Mouse (Mus musculus) stomach, embryonic 15.5 days (tissue): Measurements from ENCODE around the gene Cntln. TPM values are rescaled to one million over a fixed set of nuclear protein-coding genes. Genes with fewer than 3 reads are reported as not detected.

Experiments used
- ATAC-seq: fragments of 200-750 bp; cut with Nextera tagmentation; 2 replicates; pipeline ENCODE4 v1.8.0; 2017; ENCODE audit warnings: low read depth, moderate number of reproducible peaks, moderate TSS enrichment; ENCODE audit not compliant: insufficient read depth, low FRiP score
- H3K27ac ChIP-seq: fragments of 300-500 bp; sonication (generic); 2 replicates; pipeline ENCODE4 v1.5.1; 2015; ENCODE audit warnings: mild to moderate bottlenecking, inconsistent platforms
- H3K27me3 ChIP-seq: fragments of 300-500 bp; sonication (generic); replicated peaks from 2 replicates; pipeline ENCODE4 v1.6.1; 2015; ENCODE audit warnings: inconsistent platforms
- H3K36me3 ChIP-seq: fragments of 300-500 bp; sonication (generic); 2 replicates; pipeline ENCODE4 v1.6.1; 2015; ENCODE audit warnings: inconsistent platforms
- H3K4me1 ChIP-seq: fragments of 300-500 bp; sonication (generic); 2 replicates; pipeline ENCODE4 v1.6.1; 2015; ENCODE audit warnings: inconsistent platforms
- H3K4me2 ChIP-seq: fragments of 300-500 bp; sonication (generic); 2 replicates; pipeline ENCODE4 v1.6.1; 2015; ENCODE audit warnings: mild to moderate bottlenecking, inconsistent platforms
- H3K4me3 ChIP-seq: fragments of 300-500 bp; sonication (generic); replicated peaks from 2 replicates; pipeline ENCODE4 v1.5.1; 2015; ENCODE audit warnings: inconsistent platforms
- H3K9ac ChIP-seq: fragments of 300-500 bp; sonication (generic); 2 replicates; pipeline ENCODE4 v1.6.1; 2015; ENCODE audit warnings: inconsistent platforms
- H3K9me3 ChIP-seq: fragments of 300-500 bp; sonication (generic); 2 replicates; pipeline ENCODE4 v1.6.1; 2016; ENCODE audit warnings: inconsistent platforms
- WGBS: fragments of 180-500 bp; shearing (Covaris S2); methylation state at CpG from one replicate; pipeline ENCODE4 v1.1.7; 2015; 5-methylcytosine and 5-hydroxymethylcytosine counted together
- polyA plus RNA-seq: library from polyadenylated mRNA; unstranded; fragments of >200 nt; fragmentation: Nextera tagmentation; extraction: Ambion mirVana; gene quantifications from 2 replicates; pipeline ENCODE4 v1.2.1, GENCODE M21; 2015

Cntln gene
- 11.2 and 12.5 TPM in 2 replicates for polyA plus RNA-seq

GRCm38 (mm10) chr4:84884111-84884538 lies at the start of gene Cntln:
Gene Cntln, plus strand, starts transcription at chr4:84884309.
- H3K9ac ChIP-seq = peak within 1 kb of the TSS; percentile 90
- ATAC-seq = peak; percentile 89
- H3K4me3 ChIP-seq = peak within 1 kb of the TSS; percentile 80
- peak within 1 kb of the TSS; percentile 92 for H3K27ac ChIP-seq
- no peaks in the 10 kb centered on the region for H3K36me3 ChIP-seq
- WGBS = under 1% methylated on average over 50 of the region's 50 CpGs
- peak within 1 kb of the TSS; percentile 78 for H3K4me2 ChIP-seq
- H3K9me3 ChIP-seq = no peaks in the 10 kb centered on the region
- no peaks in the 10 kb centered on the region for H3K27me3 ChIP-seq
- H3K4me1 ChIP-seq = no peaks in the 10 kb centered on the region

- WGBS = 44% methylated on average over 5 of the region's 5 CpGs
These were observed 47.1 kb upstream of the Cntln start for GRCm38 (mm10) chr4:84836979-84837378.

GRCm38 (mm10) chr4:84838545-84838944 lies 45.6 kb upstream of the Cntln start:
- no peaks in the 10 kb centered on the region for H3K27me3 ChIP-seq
- no peak overlapping the region for H3K27ac ChIP-seq
- H3K9me3 ChIP-seq = no peaks in the 10 kb centered on the region
- no peak overlapping the region for H3K4me3 ChIP-seq
- H3K9ac ChIP-seq = no peak overlapping the region
- H3K4me1 ChIP-seq = no peaks in the 10 kb centered on the region
- no peak for ATAC-seq
- no peak overlapping the region for H3K4me2 ChIP-seq
- 81% methylated on average over 3 of the region's 3 CpGs for WGBS
- H3K36me3 ChIP-seq = no peaks in the 10 kb centered on the region

More at GRCm38 (mm10) chr4:84836979-84837378, 47.1 kb upstream of the Cntln start:
- no peak for ATAC-seq
- Histone ChIP-seq H3K9me3 (no peaks in the 10 kb centered on the region), H3K4me3 (no peak overlapping the region), H3K27ac (no peak overlapping the region), H3K27me3 (no peaks in the 10 kb centered on the region), H3K9ac (no peak overlapping the region), H3K36me3 (no peaks in the 10 kb centered on the region), H3K4me1 (no peaks in the 10 kb centered on the region), H3K4me2 (no peak overlapping the region)

DNA sequence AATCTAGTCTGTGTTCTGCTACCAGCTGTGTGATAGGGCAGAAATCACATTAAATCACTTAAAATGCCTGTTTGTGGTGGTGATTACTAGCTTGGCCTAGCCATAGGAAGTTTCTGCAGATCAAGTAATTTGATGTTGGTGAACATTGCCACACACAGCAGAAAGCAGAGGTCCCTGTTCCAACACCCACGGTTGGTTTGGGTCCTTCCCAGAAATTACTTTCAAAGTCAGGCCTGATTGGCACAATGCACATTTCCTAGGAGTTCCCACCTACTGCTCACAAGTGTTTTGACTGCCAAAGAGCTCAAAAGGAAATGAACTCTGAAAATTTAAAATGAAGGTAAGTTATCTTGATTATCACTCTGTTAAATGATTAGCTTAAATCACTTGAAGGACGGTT lies 44.6 kb upstream of the Cntln start:
- WGBS = 82% methylated on average over 2 of the region's 2 CpGs

GRCm38 (mm10) chr4:84857588-84857987 lies 26.5 kb upstream of the Cntln start:
- H3K27ac ChIP-seq = no peak overlapping the region
- H3K27me3 ChIP-seq = no peaks in the 10 kb centered on the region
- H3K4me3 ChIP-seq = no peak overlapping the region
- no peak overlapping the region for H3K9ac ChIP-seq
- 86% methylated on average over 2 of the region's 2 CpGs for WGBS
- H3K4me1 ChIP-seq = no peaks in the 10 kb centered on the region
- H3K9me3 ChIP-seq = no peaks in the 10 kb centered on the region
- H3K36me3 ChIP-seq = no peaks in the 10 kb centered on the region
- ATAC-seq = no peak
- H3K4me2 ChIP-seq = no peak overlapping the region

More for the DNA sequence above, 44.6 kb upstream of the Cntln start:
- no peaks in the 10 kb centered on the region for H3K4me1 ChIP-seq
- H3K9me3 ChIP-seq = no peaks in the 10 kb centered on the region
- no peaks in the 10 kb centered on the region for H3K36me3 ChIP-seq
- no peak overlapping the region for H3K4me2 ChIP-seq
- ATAC-seq = no peak
- H3K4me3 ChIP-seq = no peak overlapping the region
- H3K27ac ChIP-seq = no peak overlapping the region
- no peaks in the 10 kb centered on the region for H3K27me3 ChIP-seq
- no peak overlapping the region for H3K9ac ChIP-seq

- no peak overlapping the region for H3K4me2 ChIP-seq
- ATAC-seq = no peak
- WGBS = 15% methylated on average over 3 of the region's 3 CpGs
These were observed 7.8 kb upstream of the Cntln start for GRCm38 (mm10) chr4:84876347-84876746.

GRCm38 (mm10) chr4:84883646-84884045 lies 463 bp upstream of the Cntln start:
- H3K27me3 ChIP-seq = no peaks in the 10 kb centered on the region
- H3K4me1 ChIP-seq = no peaks in the 10 kb centered on the region
- H3K27ac ChIP-seq = peak overlapping the region; percentile 92
- no peaks in the 10 kb centered on the region for H3K36me3 ChIP-seq
- H3K9me3 ChIP-seq = no peaks in the 10 kb centered on the region
- peak overlapping the region; percentile 80 for H3K4me3 ChIP-seq
- no peak for ATAC-seq
- H3K9ac ChIP-seq = no peak overlapping the region
- H3K4me2 ChIP-seq = peak overlapping the region; percentile 78
- 66% methylated on average over 12 of the region's 12 CpGs for WGBS

More at GRCm38 (mm10) chr4:84876347-84876746, 7.8 kb upstream of the Cntln start:
- no peaks in the 10 kb centered on the region for H3K9me3 ChIP-seq
- no peak overlapping the region for H3K9ac ChIP-seq
- no peak overlapping the region for H3K27ac ChIP-seq
- no peaks in the 10 kb centered on the region for H3K27me3 ChIP-seq
- H3K36me3 ChIP-seq = no peaks in the 10 kb centered on the region
- no peaks in the 10 kb centered on the region for H3K4me1 ChIP-seq
- H3K4me3 ChIP-seq = no peak overlapping the region

DNA sequence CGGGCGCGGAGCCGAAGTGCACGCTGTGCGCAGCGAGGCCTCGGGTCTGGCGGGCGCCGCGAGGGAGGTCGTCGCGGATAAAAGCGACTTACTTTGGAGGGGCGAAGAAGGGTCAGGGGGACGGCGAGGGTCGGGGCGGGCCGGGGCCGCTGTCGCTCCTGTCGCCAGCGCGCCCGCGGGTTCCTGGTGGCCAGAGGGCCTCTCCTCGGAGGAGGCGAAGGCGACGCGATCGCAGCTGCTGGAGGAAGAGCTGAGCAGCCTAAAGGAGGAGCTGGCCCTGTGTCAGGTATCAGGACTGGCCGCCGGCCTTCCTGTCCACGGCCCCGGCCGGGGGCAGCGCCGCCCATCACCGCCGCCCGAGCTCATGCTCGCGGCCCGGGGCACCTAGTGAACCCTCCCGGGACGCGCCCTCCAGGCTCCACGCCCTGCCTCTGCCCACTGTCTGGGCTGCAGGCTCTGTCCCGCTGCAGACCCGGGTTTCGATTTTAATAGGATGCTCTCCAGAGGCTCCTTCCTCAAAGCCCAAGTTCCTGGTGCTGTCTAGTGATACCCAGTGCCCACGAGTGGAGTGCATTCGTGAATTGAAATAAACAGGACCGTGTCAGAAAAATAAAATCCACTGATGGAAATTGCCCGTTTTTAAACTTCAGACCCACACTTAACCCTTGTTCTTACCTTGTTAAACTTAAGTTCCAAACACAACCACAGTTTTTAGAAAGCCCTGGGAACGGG lies 596 bp downstream of the Cntln start:
- H3K36me3 ChIP-seq = no peaks in the 10 kb centered on the region
- peak overlapping the region; percentile 78 for H3K4me2 ChIP-seq
- H3K4me3 ChIP-seq = peak overlapping the region; percentile 80
- H3K9ac ChIP-seq = peak overlapping the region; percentile 90
- no peaks in the 10 kb centered on the region for H3K4me1 ChIP-seq
- 1% methylated on average over 47 of the region's 60 CpGs for WGBS
- no peaks in the 10 kb centered on the region for H3K27me3 ChIP-seq
- H3K27ac ChIP-seq = peak overlapping the region; percentile 92
- ATAC-seq = peak; percentile 74
- H3K9me3 ChIP-seq = no peaks in the 10 kb centered on the region

GRCm38 (mm10) chr4:84885271-84885540 lies 1.1 kb downstream of the Cntln start:
- no peaks in the 10 kb centered on the region for H3K9me3 ChIP-seq
- no peak overlapping the region for H3K27ac ChIP-seq
- no peak overlapping the region for H3K9ac ChIP-seq
- peak overlapping the region; percentile 80 for H3K4me3 ChIP-seq
- 25% methylated on average over 1 of the region's 1 CpGs for WGBS
- peaks cover 1% of the 10 kb centered on the region for H3K36me3 ChIP-seq
- H3K4me1 ChIP-seq = no peaks in the 10 kb centered on the region
- H3K4me2 ChIP-seq = peak overlapping the region; percentile 78
- no peaks in the 10 kb centered on the region for H3K27me3 ChIP-seq
- no peak for ATAC-seq

DNA sequence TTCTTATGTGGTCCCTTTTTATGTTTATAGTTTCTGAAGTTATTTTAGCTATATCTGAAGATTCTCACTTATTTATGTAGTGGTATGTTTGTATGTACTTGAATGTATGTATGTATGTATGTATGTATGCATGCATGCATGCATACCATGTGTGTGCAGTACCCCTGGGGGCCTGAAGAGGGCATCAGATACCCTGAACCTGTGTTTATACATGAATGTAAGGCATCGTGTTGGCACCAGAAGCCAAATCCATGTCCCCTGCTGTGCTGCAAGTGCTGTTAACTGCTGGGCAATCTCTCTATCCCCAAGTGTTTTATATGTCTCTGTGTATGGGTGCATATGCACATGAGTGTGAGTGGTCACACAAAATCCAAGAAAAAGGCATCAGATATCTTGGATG lies 34.3 kb downstream of the Cntln start:
- Histone ChIP-seq H3K9ac (no peak overlapping the region), H3K4me3 (no peak overlapping the region), H3K4me2 (no peak overlapping the region), H3K4me1 (no peaks in the 10 kb centered on the region), H3K27me3 (no peaks in the 10 kb centered on the region), H3K9me3 (no peaks in the 10 kb centered on the region), H3K27ac (no peak overlapping the region), H3K36me3 (no peaks in the 10 kb centered on the region)
- ATAC-seq = no peak
- 90% methylated on average over 1 of the region's 1 CpGs for WGBS

DNA sequence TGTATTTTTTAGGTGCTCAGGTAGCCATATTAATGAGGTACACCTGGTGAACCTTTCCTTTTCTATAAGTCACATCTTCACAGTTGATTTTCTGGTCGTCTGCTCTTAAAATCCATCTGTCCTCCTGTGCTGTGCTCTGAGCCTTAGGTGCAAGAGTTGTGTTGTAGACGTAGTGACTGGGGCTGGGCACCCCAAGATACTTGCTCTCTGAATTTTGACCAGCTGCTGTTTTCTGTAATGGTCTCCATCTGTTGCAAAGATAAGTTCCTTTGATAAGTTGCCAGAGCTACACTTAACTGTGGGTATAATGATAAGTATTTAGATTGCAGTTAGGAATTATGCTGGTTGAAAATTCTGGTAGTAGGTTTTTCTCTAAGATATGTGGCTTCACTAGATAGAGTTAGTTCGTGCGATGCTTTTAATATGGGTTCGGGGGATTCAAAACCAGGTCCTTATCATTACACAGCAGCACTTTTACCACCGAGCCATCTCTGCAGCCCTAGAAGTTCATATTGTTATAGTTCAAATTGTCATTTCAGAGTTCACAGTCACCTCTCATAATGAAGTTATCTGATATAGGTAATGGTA lies 50.3 kb downstream of the Cntln start:
- 87% methylated on average over 6 of the region's 6 CpGs for WGBS
- Histone ChIP-seq H3K36me3 (no peaks in the 10 kb centered on the region), H3K9ac (no peak overlapping the region)

GRCm38 (mm10) chr4:84942059-84942458 lies 58.0 kb downstream of the Cntln start:
- Histone ChIP-seq H3K36me3 (no peaks in the 10 kb centered on the region), H3K9ac (no peak overlapping the region), H3K4me3 (no peak overlapping the region), H3K9me3 (no peaks in the 10 kb centered on the region), H3K4me2 (no peak overlapping the region), H3K27me3 (no peaks in the 10 kb centered on the region), H3K4me1 (no peaks in the 10 kb centered on the region), H3K27ac (no peak overlapping the region)
- 71% methylated on average over 2 of the region's 2 CpGs for WGBS
- no peak for ATAC-seq

More for the DNA sequence above, 50.3 kb downstream of the Cntln start:
- H3K4me2 ChIP-seq = no peak overlapping the region
- H3K4me1 ChIP-seq = no peaks in the 10 kb centered on the region
- no peaks in the 10 kb centered on the region for H3K9me3 ChIP-seq
- H3K4me3 ChIP-seq = no peak overlapping the region
- ATAC-seq = no peak
- H3K27ac ChIP-seq = no peak overlapping the region
- no peaks in the 10 kb centered on the region for H3K27me3 ChIP-seq
